Mouse (Mus musculus) hindbrain, embryonic 11.5 days (tissue): Measurements from ENCODE around the gene Apobr. TPM values are rescaled to one million over a fixed set of nuclear protein-coding genes. Genes with fewer than 3 reads are reported as not detected.

Experiments
- ATAC-seq: fragments of 200-750 bp; cut with Nextera tagmentation; 2 replicates; pipeline ENCODE4 v1.8.0; 2017; ENCODE audit warnings: mild to moderate bottlenecking, moderate TSS enrichment, moderate library complexity; ENCODE audit not compliant: low FRiP score
- DNase-seq: peaks from one replicate; pipeline ENCODE4 v3.0.0-alpha.2; 2015; ENCODE audit warnings: low spot score
- H3K27ac ChIP-seq: fragments of 300-500 bp; sonication (generic); 2 replicates; pipeline ENCODE4 v1.5.1; 2014; ENCODE audit warnings: mild to moderate bottlenecking, low read depth, low read length
- H3K27me3 ChIP-seq: fragments of 300-500 bp; sonication (generic); 2 replicates; pipeline ENCODE4 v1.6.1; 2014; ENCODE audit warnings: mild to moderate bottlenecking, low read length, moderate library complexity, mixed read lengths; ENCODE audit not compliant: control insufficient read depth, insufficient read depth
- H3K36me3 ChIP-seq: fragments of 300-500 bp; sonication (generic); 2 replicates; pipeline ENCODE4 v1.6.1; 2014; ENCODE audit warnings: mild to moderate bottlenecking, low read length, moderate library complexity, mixed read lengths; ENCODE audit not compliant: control insufficient read depth, insufficient read depth
- H3K4me1 ChIP-seq: fragments of 300-500 bp; sonication (generic); replicated peaks from 2 replicates; pipeline ENCODE4 v1.6.1; 2014; ENCODE audit warnings: low read length, mixed read lengths; ENCODE audit not compliant: control insufficient read depth, insufficient read depth
- H3K4me2 ChIP-seq: fragments of 300-500 bp; sonication (generic); replicated peaks from 2 replicates; pipeline ENCODE4 v1.6.1; 2014; ENCODE audit warnings: mild to moderate bottlenecking, low read depth, low read length
- H3K4me3 ChIP-seq: fragments of 300-500 bp; sonication (generic); 2 replicates; pipeline ENCODE4 v1.5.1; 2014; ENCODE audit warnings: low read depth, low read length
- H3K9ac ChIP-seq: fragments of 300-500 bp; sonication (generic); 2 replicates; pipeline ENCODE4 v1.6.1; 2014; ENCODE audit warnings: low read depth, low read length
- H3K9me3 ChIP-seq: fragments of 300-500 bp; sonication (generic); 2 replicates; pipeline ENCODE4 v1.6.1; 2016; ENCODE audit warnings: low read length; ENCODE audit not compliant: control insufficient read depth
- WGBS: fragments of 180-500 bp; shearing (Covaris S2); extraction: QIAGEN DNeasy Blood & Tissue Kit; methylation state at CpG from one replicate; pipeline ENCODE4 v1.1.7; 2014; 5-methylcytosine and 5-hydroxymethylcytosine counted together
- polyA plus RNA-seq: library from polyadenylated mRNA; unstranded; fragments of >200 nt; fragmentation: Nextera tagmentation; extraction: Ambion mirVana; gene quantifications from 2 replicates; pipeline ENCODE4 v1.2.1, GENCODE M21; 2014

Gene Apobr
- polyA plus RNA-seq, 1 experiment from 2014 or later: 0.71 TPM

- no peaks in the 10 kb centered on the region for H3K9me3 ChIP-seq
- DNase-seq: no peak
- no peak overlapping the region for H3K4me2 ChIP-seq
- no peak overlapping the region for H3K27ac ChIP-seq
- no peak overlapping the region for H3K9ac ChIP-seq
- 76% methylated on average over 8 of the region's 8 CpGs for WGBS
- no peaks in the 10 kb centered on the region for H3K36me3 ChIP-seq
- no peak for ATAC-seq
- 0 out of 2 replicates have a peak, but pooled peaks cover 2% of the 10 kb centered on the region for H3K4me1 ChIP-seq
- 0 out of 2 replicates have a peak, but pooled peaks cover 4% of the 10 kb centered on the region for H3K27me3 ChIP-seq
- H3K4me3 ChIP-seq: no peak overlapping the region
Observed at GRCm38 (mm10) chr7:126586839-126587238, 2.1 kb downstream of the Apobr start.

- Histone ChIP-seq H3K4me1 (0 out of 2 replicates have a peak, but pooled peaks cover 2% of the 10 kb centered on the region), H3K9ac (peak overlapping the region; percentile 34; the same call in 1 of the 2 replicates), H3K4me3 (no peak overlapping the region), H3K27ac (no peak overlapping the region), H3K36me3 (no peaks in the 10 kb centered on the region), H3K4me2 (peak overlapping the region; percentile 20; the same call in 1 of the 2 replicates), H3K9me3 (no peaks in the 10 kb centered on the region), H3K27me3 (0 out of 2 replicates have a peak, but pooled peaks cover 4% of the 10 kb centered on the region)
- ATAC-seq: peak; percentile 55
- DNase-seq: peak; percentile 84
- WGBS: 6% methylated on average over 16 of the region's 16 CpGs
Observed at GRCm38 (mm10) chr7:126587779-126588178, 3.0 kb downstream of the Apobr start.

- WGBS: 86% methylated on average over 11 of the region's 11 CpGs
- no peaks in the 10 kb centered on the region for H3K27me3 ChIP-seq
- ATAC-seq: no peak
Observed at GRCm38 (mm10) chr7:126594862-126595561, 10.3 kb downstream of the Apobr start, which contains the start of gene Il27. TSS of gene Il27 (minus strand) at chr7:126594941.

GRCm38 (mm10) chr7:126595890-126596289, 11.1 kb downstream of the Apobr start:
- Histone ChIP-seq H3K27me3 (no peaks in the 10 kb centered on the region), H3K9ac (no peak overlapping the region), H3K4me1 (no peaks in the 10 kb centered on the region), H3K4me3 (no peak overlapping the region), H3K36me3 (no peaks in the 10 kb centered on the region), H3K27ac (no peak overlapping the region), H3K4me2 (no peak overlapping the region), H3K9me3 (no peaks in the 10 kb centered on the region)
- 84% methylated on average over 5 of the region's 5 CpGs for WGBS
- DNase-seq (no peak), ATAC-seq (no peak)

More at GRCm38 (mm10) chr7:126594862-126595561, 10.3 kb downstream of the Apobr start, which contains the start of gene Il27:
- Histone ChIP-seq H3K4me1 (no peaks in the 10 kb centered on the region), H3K4me2 (no peak within 1 kb of the TSS), H3K36me3 (no peaks in the 10 kb centered on the region), H3K9ac (no peak within 1 kb of the TSS), H3K27ac (no peak within 1 kb of the TSS), H3K9me3 (no peaks in the 10 kb centered on the region), H3K4me3 (no peak within 1 kb of the TSS)
- no peak for DNase-seq

- no peaks in the 10 kb centered on the region for H3K36me3 ChIP-seq
- no peaks in the 10 kb centered on the region for H3K27me3 ChIP-seq
- 70% methylated on average over 6 of the region's 6 CpGs for WGBS
Observed at GRCm38 (mm10) chr7:126596414-126596813, 11.7 kb downstream of the Apobr start.

GRCm38 (mm10) chr7:126598919-126599318, 14.2 kb downstream of the Apobr start:
- Histone ChIP-seq H3K9me3 (no peaks in the 10 kb centered on the region), H3K36me3 (no peaks in the 10 kb centered on the region), H3K4me3 (no peak overlapping the region), H3K4me1 (no peaks in the 10 kb centered on the region), H3K9ac (no peak overlapping the region), H3K27ac (no peak overlapping the region), H3K27me3 (no peaks in the 10 kb centered on the region), H3K4me2 (no peak overlapping the region)
- DNase-seq (no peak), ATAC-seq (no peak)
- WGBS: 88% methylated on average over 6 of the region's 6 CpGs

More at GRCm38 (mm10) chr7:126596414-126596813, 11.7 kb downstream of the Apobr start:
- ATAC-seq: no peak
- Histone ChIP-seq H3K4me1 (no peaks in the 10 kb centered on the region), H3K9me3 (no peaks in the 10 kb centered on the region), H3K27ac (no peak overlapping the region), H3K9ac (no peak overlapping the region), H3K4me2 (no peak overlapping the region), H3K4me3 (no peak overlapping the region)
- no peak for DNase-seq

GRCm38 (mm10) chr7:126601896-126602295, 17.2 kb downstream of the Apobr start:
- no peak for DNase-seq
- no peak overlapping the region for H3K27ac ChIP-seq
- H3K9ac ChIP-seq: no peak overlapping the region
- no peaks in the 10 kb centered on the region for H3K27me3 ChIP-seq
- ATAC-seq: no peak
- H3K4me2 ChIP-seq: no peak overlapping the region
- H3K4me1 ChIP-seq: no peaks in the 10 kb centered on the region
- H3K4me3 ChIP-seq: no peak overlapping the region
- no peaks in the 10 kb centered on the region for H3K36me3 ChIP-seq
- 33% methylated on average over 4 of the region's 5 CpGs for WGBS
- no peaks in the 10 kb centered on the region for H3K9me3 ChIP-seq

GRCm38 (mm10) chr7:126602650-126603049, 17.9 kb downstream of the Apobr start:
- H3K36me3 ChIP-seq: no peaks in the 10 kb centered on the region
- ATAC-seq: no peak
- no peaks in the 10 kb centered on the region for H3K9me3 ChIP-seq
- H3K27me3 ChIP-seq: no peaks in the 10 kb centered on the region
- H3K4me3 ChIP-seq: no peak overlapping the region
- no peaks in the 10 kb centered on the region for H3K4me1 ChIP-seq
- H3K4me2 ChIP-seq: no peak overlapping the region
- no peak for DNase-seq
- 87% methylated on average over 3 of the region's 3 CpGs for WGBS
- no peak overlapping the region for H3K9ac ChIP-seq
- H3K27ac ChIP-seq: no peak overlapping the region

- H3K9me3 ChIP-seq: no peaks in the 10 kb centered on the region
- 88% methylated on average over 5 of the region's 5 CpGs for WGBS
- H3K27me3 ChIP-seq: no peaks in the 10 kb centered on the region
- no peak overlapping the region for H3K27ac ChIP-seq
- H3K4me2 ChIP-seq: no peak overlapping the region
- no peak for ATAC-seq
- no peak for DNase-seq
- H3K9ac ChIP-seq: no peak overlapping the region
- H3K4me1 ChIP-seq: no peaks in the 10 kb centered on the region
- no peak overlapping the region for H3K4me3 ChIP-seq
- no peaks in the 10 kb centered on the region for H3K36me3 ChIP-seq
Observed at GRCm38 (mm10) chr7:126606611-126607010, 21.9 kb downstream of the Apobr start.
